Mouse (Mus musculus) cerebellum, adult (tissue): ENCODE data around the gene Krt27.

Experiments
- ATAC-seq: cut with Nextera tagmentation; 2 replicates; pipeline ENCODE4 v1.9.2; 2017; ENCODE audit warnings: mild to moderate bottlenecking, moderate library complexity, mixed read lengths; ENCODE audit not compliant: insufficient number of reproducible peaks, low FRiP score, low TSS enrichment

Gene Krt27

DNA sequence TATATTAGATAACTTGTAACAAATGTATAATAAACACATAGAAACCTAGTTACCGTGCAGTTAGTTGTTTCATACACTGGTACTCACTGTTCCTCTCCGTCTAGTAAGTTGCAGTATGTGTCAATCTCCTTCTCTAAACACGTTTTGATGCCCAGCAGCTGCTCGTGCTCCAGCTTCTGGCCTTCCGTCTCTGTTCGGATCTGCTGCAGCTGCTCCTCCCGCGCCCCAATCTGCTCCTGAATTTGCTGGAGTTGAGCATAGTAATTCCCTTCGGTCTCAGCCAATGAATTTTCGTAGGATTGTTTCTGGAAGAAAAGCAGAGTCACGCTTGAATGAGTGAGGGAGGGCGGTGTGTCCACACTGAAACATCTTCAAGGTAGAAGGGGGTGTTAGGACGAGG, 17.5 kb downstream of the Krt27 start:
- ATAC-seq: no peak

DNA sequence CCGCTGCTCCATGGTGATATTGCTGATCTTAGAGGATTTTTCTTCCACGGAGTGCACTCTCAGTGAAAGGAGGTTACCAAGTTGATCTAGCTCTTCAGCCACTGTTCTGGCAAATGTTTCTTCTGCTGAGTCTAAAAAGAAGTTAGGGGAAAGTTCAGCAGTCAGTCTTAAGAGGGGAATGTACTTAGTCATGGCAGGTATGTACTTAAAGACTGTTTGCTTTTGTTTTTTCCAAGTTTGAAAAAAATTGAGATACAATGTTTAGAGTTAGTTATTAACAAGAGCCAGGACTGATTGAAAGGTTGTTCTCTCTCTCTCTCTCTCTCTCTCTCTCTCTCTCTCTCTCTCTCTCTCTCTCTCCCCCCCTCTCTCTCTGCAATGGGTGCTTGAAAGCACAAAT, 21.2 kb downstream of the Krt27 start:
- ATAC-seq: no peak

DNA sequence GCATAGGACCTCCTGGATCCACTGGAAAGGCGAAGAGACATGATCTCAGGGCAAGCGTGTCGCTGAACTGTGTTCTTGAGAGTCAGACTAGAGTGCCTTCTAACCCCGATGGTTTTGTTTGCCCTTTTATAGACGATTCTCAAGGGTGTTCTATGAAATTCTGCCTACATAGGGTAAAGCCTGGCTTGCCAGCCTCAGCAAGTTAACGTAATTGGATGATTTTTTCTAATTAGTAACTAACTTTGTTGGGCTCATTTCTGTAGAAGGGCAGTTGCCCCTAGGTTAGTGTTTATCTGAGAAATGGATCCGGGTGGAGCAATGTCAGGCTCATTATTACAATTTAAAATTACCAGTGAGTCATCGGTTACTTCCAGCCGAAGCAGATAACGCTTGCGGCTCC, 28.1 kb downstream of the Krt27 start, which contains the start of gene Krt25:
TSS of gene Krt25 (minus strand) at position 101 of the 400 bp plus-strand sequence.
- no peak for ATAC-seq

- no peak for ATAC-seq
These were observed 29.8 kb downstream of the Krt27 start for GRCm38 (mm10) chr11:99321094-99321493.

DNA sequence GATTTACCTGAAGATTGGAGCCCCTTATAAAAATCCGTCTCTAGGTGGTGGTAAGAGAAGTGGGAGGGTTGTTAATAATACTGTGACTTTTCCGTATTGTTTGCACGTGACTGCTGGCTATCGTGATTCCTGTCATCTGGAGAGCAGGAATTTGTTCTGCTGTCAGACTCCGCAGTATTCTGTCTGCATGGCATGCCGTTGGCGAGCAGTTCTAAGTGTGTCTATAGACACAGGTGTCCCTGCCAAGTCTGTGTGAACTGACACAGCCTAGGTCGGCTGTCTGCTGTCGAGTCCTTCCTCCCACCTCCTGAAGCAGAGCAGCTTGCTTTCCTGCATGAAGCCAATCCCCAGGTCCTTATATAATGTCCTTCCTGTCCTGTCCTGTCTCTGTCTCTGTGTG, 31.8 kb downstream of the Krt27 start:
- ATAC-seq: no peak

DNA sequence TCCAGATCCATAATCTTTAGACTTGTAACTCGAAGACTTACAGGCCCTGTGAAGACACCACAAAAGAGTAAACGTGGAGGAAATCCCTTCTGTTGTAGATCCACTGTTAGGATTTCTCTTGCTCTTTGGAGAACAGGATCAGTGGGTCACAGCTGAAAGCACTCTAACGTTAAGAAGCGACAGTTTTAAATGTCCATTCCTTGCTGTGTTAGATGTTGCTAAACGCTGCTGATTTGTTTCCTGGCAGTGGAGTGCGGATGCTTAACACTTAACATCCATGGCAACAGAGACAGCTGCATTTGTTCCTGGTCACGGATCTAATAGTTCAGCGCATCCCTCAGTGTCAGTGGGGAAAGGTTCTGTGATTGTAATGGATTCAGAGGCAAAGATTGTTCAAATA, 34.4 kb downstream of the Krt27 start:
- no peak for ATAC-seq

- ATAC-seq: no peak
These were observed 36.3 kb downstream of the Krt27 start for GRCm38 (mm10) chr11:99314594-99314993.

DNA sequence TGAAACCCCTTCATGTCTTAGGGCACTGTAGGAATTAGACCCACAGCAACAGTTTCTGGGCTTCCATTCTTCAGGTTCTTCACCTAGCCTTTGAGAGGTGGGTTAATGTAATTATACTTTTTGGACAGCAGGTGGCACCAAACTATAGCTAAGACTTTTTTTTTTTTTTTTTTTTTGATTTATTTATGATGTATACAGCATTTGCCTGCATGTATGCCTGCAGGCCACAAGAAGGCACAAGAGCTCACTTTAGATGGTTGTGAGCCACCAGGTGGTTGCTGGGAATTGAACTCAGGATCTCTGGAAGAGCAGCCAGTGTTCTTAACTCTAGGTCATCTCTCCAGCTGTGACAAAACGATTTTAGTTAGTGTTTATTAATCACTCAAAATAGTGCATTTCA, 40.0 kb downstream of the Krt27 start:
- ATAC-seq: no peak

DNA sequence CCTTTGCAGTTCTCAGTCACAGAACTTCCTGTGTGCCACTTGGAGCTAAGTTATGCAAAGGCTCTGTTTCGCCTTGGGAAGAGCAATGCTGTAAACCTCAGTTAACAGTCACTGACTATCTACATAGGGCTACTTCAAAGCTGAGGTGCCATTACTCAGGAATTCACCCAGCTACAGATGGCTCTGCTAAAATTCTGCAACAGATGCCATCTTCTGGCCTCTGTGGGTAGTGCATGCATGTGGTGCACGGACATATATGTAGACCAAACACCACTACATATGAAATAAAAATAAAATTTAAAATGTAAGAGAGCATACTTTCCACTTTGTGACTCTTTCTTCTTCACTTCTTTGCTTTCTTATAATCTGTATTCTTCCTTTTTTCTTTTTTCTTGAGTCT, 43.3 kb downstream of the Krt27 start:
- no peak; the same call in 1 of the 2 replicates for ATAC-seq
